Mouse (Mus musculus) limb, embryonic 14.5 days (tissue): ENCODE measurements around the gene Nphp1. TPM values are rescaled to one million over a fixed set of nuclear protein-coding genes. Genes with fewer than 3 reads are reported as not detected.

ENCODE experiments used
- ATAC-seq: fragments of 200-750 bp; cut with Nextera tagmentation; 2 replicates; pipeline ENCODE4 v1.8.0; 2017; ENCODE audit warnings: low read depth, moderate number of reproducible peaks, moderate TSS enrichment; ENCODE audit not compliant: low FRiP score
- DNase-seq: peaks from one replicate; pipeline ENCODE4 v3.0.0-alpha.2; 2015; ENCODE audit warnings: low spot score
- H3K27ac ChIP-seq: fragments of 300-500 bp; sonication (generic); replicated peaks from 2 replicates; pipeline ENCODE4 v1.5.1; 2014; ENCODE audit warnings: low read depth, mild to moderate bottlenecking, low read length, moderate library complexity, mixed read lengths
- H3K27me3 ChIP-seq: fragments of 300-500 bp; sonication (generic); 2 replicates; pipeline ENCODE4 v1.6.1; 2014; ENCODE audit warnings: low read length, mixed read lengths; ENCODE audit not compliant: control insufficient read depth, insufficient read depth
- H3K36me3 ChIP-seq: fragments of 300-500 bp; sonication (generic); 2 replicates; pipeline ENCODE4 v1.6.1; 2014; ENCODE audit warnings: mild to moderate bottlenecking, low read length, moderate library complexity, mixed read lengths; ENCODE audit not compliant: control insufficient read depth, insufficient read depth
- H3K4me1 ChIP-seq: fragments of 300-500 bp; sonication (generic); 2 replicates; pipeline ENCODE4 v1.6.1; 2014; ENCODE audit warnings: antibody characterized with exemption, low read length, mixed read lengths; ENCODE audit not compliant: control insufficient read depth, insufficient read depth
- H3K4me2 ChIP-seq: fragments of 300-500 bp; sonication (generic); replicated peaks from 2 replicates; pipeline ENCODE4 v1.6.1; 2014; ENCODE audit warnings: low read depth, mild to moderate bottlenecking, low read length, moderate library complexity; ENCODE audit not compliant: severe bottlenecking
- H3K4me3 ChIP-seq: fragments of 300-500 bp; sonication (generic); replicated peaks from 2 replicates; pipeline ENCODE4 v1.5.1; 2014; ENCODE audit warnings: low read length
- H3K9ac ChIP-seq: fragments of 300-500 bp; sonication (generic); 2 replicates; pipeline ENCODE4 v1.6.1; 2014; ENCODE audit warnings: mild to moderate bottlenecking, low read depth, low read length, moderate library complexity; ENCODE audit not compliant: severe bottlenecking
- H3K9me3 ChIP-seq: fragments of 300-500 bp; sonication (generic); 2 replicates; pipeline ENCODE4 v1.6.1; 2016; ENCODE audit warnings: low read length; ENCODE audit not compliant: control insufficient read depth
- POLR2A ChIP-seq: fragments of 200-500 bp; IDR thresholded peaks from 2 replicates; pipeline ENCODE4 v1.8.0; 2012; ENCODE audit warnings: inconsistent platforms, mild to moderate bottlenecking, moderate library complexity, borderline replicate concordance; ENCODE audit not compliant: insufficient read depth, insufficient read length; ENCODE audit errors: extremely low read depth
- WGBS: fragments of 180-500 bp; shearing (Covaris S2); extraction: QIAGEN DNeasy Blood & Tissue Kit; methylation state at CpG from one replicate; pipeline ENCODE4 v1.1.7; 2014; 5-methylcytosine and 5-hydroxymethylcytosine counted together
- polyA plus RNA-seq, 2 experiments: library from polyadenylated mRNA; depleted of rRNA in 1 of 2; stranded (reverse) in 1 of 2; unstranded in 1 of 2; fragments of >200 nt; fragmentation: Nextera tagmentation in 1 of 2; extraction: Ambion mirVana in 1 of 2; gene quantifications; 2 replicates each; pipeline versions ENCODE4 v1.2.1 to v1.2.3; 2012 to 2014

Nphp1 gene
- polyA plus RNA-seq, 2 experiments = 23.4 to 27.8 TPM

DNA sequence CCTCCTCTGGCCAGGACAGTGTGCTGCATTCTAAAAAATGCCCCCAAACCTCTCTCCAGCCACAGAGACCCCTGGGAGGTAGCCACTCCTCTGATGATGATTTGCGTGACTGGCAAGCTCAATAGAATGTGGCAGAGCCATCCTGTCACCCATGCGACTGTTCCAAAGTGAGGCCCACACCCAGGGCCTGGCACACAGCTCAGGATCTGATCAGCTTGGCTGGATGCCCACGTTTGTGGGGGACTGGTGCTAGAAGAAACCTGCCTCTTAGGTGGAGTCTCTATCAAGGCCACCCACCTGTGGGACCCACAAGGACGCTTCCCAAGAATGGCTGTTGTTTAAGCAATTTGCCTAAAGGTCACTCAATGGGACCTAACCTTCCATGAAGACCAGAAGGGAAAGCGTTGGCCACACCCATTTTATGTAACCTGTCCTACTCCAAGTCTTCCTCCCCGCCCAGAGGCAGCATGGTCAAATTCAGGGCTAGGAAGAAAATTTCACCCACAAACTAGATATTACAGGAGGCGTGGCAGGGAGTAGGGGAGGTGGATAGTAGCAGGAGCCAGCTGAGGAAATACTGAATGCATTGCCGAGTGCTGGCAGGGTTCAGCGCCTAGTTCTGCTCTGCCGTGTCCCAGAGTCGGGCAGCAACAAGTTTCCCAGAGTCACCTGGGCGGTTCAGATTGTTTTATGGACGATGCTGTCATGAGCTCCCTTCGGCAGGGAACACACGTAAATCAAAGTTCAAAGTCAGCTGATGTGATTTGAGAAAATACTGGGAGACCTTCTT is 59.8 kb downstream of the Nphp1 start:
- WGBS = 27% methylated on average over 15 of the region's 15 CpGs
- peak overlapping the region; percentile 2; the same call in 1 of the 2 replicates for H3K27ac ChIP-seq
- H3K27me3 ChIP-seq = no peaks in the 10 kb centered on the region; the same call in 1 of the 2 replicates
- no peak overlapping the region; the same call in 1 of the 2 replicates for H3K4me3 ChIP-seq
- peaks cover 21% of the 10 kb centered on the region for H3K4me1 ChIP-seq
- ATAC-seq (no peak; the same call in 1 of the 2 replicates), DNase-seq (no peak)
- peak overlapping the region; percentile 51 for H3K4me2 ChIP-seq
- no peak overlapping the region for H3K9ac ChIP-seq
- no peaks in the 10 kb centered on the region for H3K36me3 ChIP-seq
- no peaks in the 10 kb centered on the region for H3K9me3 ChIP-seq
- no peak for TF ChIP-seq POLR2A

DNA sequence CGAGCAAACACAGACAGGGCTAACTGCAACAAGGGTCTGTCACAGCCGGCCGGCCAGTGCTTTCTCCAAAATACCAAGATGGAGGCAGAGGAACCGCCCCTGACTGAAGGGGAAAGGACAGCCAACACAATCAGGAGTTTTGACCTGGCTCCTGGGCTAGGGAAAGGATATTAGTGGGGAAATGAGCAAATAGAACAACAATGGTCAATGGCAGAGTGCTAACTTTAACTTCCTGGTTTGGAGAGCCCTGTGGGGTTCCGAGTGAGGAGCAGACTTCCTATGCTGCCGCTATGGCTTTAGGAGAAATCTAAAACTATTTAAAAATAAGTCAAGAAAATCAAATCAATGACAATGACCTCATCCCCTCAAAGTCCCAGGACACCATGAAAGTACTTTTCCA is 60.6 kb downstream of the Nphp1 start:
- Histone ChIP-seq H3K36me3 (no peaks in the 10 kb centered on the region), H3K9me3 (no peaks in the 10 kb centered on the region), H3K4me3 (no peak overlapping the region), H3K27me3 (no peaks in the 10 kb centered on the region; the same call in 1 of the 2 replicates), H3K9ac (no peak overlapping the region), H3K4me2 (peak overlapping the region; percentile 13; the same call in 1 of the 2 replicates), H3K4me1 (peaks cover 24% of the 10 kb centered on the region), H3K27ac (no peak overlapping the region)
- DNase-seq (no peak), ATAC-seq (no peak)
- TF ChIP-seq POLR2A = no peak
- 73% methylated on average over 6 of the region's 6 CpGs for WGBS

DNA sequence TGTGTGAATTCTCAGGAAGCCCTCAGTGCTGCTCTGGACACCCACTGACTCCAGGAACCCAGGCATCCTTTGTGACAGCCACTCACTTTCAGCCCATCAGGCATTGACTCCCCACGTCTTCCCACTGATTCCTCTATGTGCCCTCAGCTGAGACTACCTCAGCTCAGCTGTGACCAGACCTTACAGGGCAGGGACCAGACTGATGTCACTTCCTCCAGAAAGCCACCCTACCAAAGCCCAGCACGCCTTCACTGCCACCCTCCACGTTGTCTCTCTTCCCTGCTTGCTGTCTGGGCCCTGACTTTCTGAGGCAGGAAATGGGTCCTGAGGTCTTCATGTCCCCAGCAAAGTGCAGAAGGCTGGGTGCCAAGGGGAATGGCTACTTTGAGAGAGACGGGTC is 65.5 kb downstream of the Nphp1 start:
- peaks cover 16% of the 10 kb centered on the region for H3K4me1 ChIP-seq
- TF ChIP-seq POLR2A = no peak
- no peak for DNase-seq
- ATAC-seq = no peak
- no peak overlapping the region for H3K4me3 ChIP-seq
- 67% methylated on average over 4 of the region's 4 CpGs for WGBS
- no peaks in the 10 kb centered on the region for H3K36me3 ChIP-seq
- H3K27ac ChIP-seq = peak overlapping the region; percentile 73
- H3K27me3 ChIP-seq = no peaks in the 10 kb centered on the region
- H3K9ac ChIP-seq = no peak overlapping the region
- no peaks in the 10 kb centered on the region for H3K9me3 ChIP-seq
- H3K4me2 ChIP-seq = no peak overlapping the region

DNA sequence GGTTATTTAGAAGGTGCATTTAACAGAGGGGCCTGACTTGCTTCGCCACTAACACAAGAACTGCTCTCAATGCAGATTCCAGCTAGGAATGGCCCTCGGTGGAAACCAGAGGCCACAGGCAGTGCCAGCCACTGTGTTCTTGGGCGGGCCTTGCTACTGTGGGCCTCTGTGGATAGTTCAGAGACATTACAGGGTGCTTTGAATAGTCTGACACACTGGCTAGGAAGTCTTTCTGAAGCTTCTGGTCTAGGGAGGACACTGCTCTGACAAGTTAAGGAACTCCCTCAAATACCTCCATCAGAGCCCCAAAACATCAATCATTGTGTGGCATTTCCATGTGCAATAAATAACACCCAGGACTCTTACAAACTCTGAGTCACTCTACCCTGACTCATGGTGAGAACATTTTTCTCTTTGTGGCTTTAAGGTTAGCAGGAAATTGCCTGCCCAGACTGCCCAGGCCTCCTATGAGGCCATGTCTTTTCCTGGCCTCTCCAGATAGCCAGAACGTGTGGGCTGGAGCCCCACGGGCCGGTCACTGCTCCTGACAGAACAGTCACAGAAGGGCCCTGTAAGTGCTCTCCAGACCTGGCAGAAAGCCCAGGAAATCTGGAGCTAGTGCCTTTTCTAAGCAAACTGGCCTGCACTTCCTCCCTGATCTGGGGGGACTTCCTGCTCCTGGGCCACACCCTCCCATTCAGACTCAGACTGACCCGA is 66.4 kb downstream of the Nphp1 start:
- Histone ChIP-seq H3K4me3 (no peak overlapping the region), H3K9ac (no peak overlapping the region), H3K27me3 (no peaks in the 10 kb centered on the region), H3K4me2 (no peak overlapping the region), H3K36me3 (no peaks in the 10 kb centered on the region), H3K4me1 (peaks cover 16% of the 10 kb centered on the region), H3K27ac (peak overlapping the region; percentile 73), H3K9me3 (no peaks in the 10 kb centered on the region)
- TF ChIP-seq POLR2A = no peak
- peak; percentile 84 for DNase-seq
- peak; percentile 76 for ATAC-seq
- WGBS = 30% methylated on average over 7 of the region's 7 CpGs

DNA sequence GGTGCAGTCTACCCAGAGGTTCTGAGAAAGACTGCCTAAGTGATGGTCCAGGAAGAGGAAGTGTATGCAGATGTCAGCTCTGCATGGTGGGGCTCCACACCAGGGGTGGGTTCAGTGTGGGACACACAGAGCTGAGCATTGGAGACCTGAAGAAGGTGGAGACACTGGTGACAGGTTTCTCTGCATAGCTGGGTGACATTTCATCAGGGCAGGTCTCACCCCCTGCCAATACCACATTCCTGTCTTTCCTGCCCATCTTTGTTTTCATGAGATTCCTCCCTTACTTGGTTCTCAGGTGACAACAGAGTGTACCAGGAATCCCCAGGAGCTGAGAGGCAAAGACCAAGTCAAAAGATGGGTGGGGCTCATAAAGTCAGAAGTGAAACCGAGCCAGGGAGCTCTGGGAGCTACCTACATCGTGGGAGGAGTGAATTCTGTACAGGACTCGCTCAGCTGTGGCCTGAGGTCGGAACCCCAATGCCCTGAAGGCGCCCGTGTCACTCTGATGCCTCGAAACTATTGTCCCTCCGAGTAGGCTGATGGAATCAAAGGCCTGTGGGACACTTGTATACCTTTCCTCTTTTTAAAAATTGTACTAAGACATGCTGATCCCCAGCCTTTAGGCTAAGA is 69.7 kb downstream of the Nphp1 start:
- no peak overlapping the region for H3K27ac ChIP-seq
- ATAC-seq = no peak

More for the DNA sequence above, 69.7 kb downstream of the Nphp1 start:
- WGBS = 62% methylated on average over 8 of the region's 8 CpGs
- no peaks in the 10 kb centered on the region for H3K9me3 ChIP-seq
- H3K27me3 ChIP-seq = no peaks in the 10 kb centered on the region
- H3K36me3 ChIP-seq = no peaks in the 10 kb centered on the region
- no peak overlapping the region for H3K9ac ChIP-seq
- H3K4me3 ChIP-seq = no peak overlapping the region
- DNase-seq = no peak
- H3K4me2 ChIP-seq = no peak overlapping the region
- no peak for TF ChIP-seq POLR2A
- peaks cover 24% of the 10 kb centered on the region for H3K4me1 ChIP-seq
